Mouse (Mus musculus): Measurements from ENCODE around the gene Acaa1b. TPM values are rescaled to one million over a fixed set of nuclear protein-coding genes. Genes with fewer than 3 reads are reported as not detected.
A peak's percentile ranks its signal among the peaks of the same experiment; 100 is the strongest.

The Acaa1b gene
- polyA plus RNA-seq, 1 experiment, result 0.80 TPM

DNA sequence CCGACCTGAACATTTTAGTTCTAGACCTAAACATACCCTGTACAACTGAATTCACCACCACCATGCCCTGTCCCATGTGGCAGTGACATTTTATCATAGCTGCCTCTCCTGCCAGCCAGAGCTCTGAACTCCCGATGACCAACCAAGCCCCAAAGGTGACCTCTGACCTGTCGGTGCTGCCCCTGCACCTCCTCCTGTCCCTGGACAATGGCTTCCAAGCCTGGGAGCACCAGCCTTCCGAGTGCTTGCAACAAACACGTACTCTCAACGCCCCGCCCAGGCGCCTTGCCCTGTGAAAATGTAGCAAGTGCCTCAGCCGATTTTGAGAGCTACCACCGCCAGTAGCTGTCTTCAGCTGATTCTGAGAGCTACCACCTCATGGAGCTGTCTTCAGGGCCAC lies 11.8 kb downstream of the Acaa1b start:
- DNase-seq (ENCODE audit: extremely low spot score in 1 of 2, low spot score in 1 of 2), result no peak

DNA sequence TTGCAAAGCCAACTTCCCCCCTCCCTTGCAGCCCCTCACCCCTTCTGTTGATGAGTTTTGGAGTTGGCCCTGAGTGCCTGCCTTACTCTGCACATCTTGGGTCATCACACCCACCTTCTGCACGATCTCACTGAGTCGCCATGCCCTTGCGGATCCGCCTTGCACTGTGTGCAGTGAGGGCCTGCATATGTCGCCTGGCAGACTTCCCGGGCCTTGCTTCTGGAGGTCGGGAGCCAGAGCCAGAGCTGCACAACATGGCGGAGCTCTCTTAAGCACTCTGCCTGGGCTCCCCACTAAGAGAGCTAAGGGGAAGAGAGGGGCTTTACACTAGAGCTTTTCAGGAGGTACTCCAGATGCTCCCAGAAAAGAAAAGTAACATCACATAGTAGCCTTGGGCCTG lies 12.2 kb downstream of the Acaa1b start:
- no peak for DNase-seq (ENCODE audit: extremely low spot score in 1 of 2, low spot score in 1 of 2)

DNA sequence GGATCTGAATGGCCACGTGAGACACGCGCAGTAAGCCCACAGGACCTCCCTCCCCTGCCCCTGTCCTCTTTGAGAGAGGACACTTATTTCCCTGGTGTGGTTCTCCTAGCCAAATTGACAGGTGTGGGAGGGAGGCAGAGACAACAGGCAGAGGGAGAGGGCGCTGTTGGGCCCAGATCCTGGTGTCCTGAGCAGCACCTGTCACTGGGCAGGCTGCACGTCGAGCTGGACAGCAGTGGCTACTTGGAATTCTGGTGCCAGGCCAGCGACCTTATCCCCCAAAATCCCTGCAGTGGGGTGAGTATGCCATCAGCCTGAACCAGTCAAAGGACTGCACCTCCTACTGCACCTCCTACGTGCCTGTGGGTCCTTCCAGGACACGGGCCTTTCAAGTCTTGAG lies 13.5 kb downstream of the Acaa1b start:
- DNase-seq (ENCODE audit: extremely low spot score in 1 of 2, low spot score in 1 of 2), result no peak

DNA sequence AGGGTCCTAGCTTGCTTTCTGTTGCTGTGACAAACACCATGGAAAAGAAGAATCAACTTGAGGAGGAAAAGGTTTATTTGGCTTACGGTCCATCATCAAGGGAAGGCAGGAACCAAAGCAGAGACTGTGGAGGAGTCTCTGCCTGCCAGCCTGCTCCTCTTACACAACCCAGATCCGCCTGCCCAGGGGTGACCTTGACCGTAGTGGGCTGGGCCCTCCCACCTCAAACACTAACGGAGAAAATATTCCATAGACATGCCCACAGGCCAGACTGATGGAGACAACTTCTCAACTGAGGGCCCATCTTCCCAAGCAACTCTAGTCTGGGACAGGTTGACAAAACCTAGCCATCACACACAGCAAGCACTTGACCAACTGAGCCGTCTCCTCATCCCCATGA lies 14.8 kb downstream of the Acaa1b start:
- DNase-seq (ENCODE audit: extremely low spot score in 1 of 2, low spot score in 1 of 2), result no peak

DNA sequence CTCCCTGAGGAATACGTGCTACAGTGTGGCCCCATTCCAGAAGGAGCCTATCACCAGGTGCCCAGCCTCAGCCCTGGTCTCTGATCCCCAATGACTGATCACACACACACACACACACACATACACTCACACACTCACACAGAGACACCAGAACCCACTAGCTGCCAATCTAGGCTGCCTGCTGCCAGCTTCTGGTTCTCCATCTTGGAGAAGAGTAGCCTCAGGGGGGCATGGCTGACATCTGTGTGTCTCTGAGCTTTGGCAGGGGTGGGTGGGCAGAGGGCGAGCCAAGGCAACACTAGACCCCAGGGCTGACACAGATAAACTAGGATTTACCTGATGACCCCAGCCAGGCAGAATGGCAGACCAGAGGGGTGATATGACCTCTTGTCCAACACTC lies 18.1 kb downstream of the Acaa1b start:
- DNase-seq (ENCODE audit: extremely low spot score in 1 of 2, low spot score in 1 of 2), result no peak

DNA sequence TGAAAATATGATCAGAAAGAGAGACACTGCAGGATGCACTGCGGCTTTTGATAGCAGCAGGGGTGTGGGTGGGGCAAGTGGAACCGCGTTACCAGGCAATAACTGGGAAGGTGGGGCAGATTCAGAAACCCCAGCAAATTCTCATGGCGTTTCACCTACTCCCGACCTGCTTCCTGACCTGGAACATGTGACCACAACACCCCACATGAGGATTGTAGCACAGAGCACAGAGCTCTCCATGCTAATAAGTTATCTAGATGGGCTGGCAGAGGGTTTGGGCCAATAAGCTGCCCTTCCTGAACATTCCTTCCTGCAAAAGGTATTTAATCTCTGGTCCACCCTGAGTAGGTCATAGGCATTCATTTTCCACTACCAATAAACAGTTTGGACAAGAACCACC lies 26.2 kb downstream of the Acaa1b start:
- no peak for DNase-seq (ENCODE audit: extremely low spot score in 1 of 2, low spot score in 1 of 2)

DNA sequence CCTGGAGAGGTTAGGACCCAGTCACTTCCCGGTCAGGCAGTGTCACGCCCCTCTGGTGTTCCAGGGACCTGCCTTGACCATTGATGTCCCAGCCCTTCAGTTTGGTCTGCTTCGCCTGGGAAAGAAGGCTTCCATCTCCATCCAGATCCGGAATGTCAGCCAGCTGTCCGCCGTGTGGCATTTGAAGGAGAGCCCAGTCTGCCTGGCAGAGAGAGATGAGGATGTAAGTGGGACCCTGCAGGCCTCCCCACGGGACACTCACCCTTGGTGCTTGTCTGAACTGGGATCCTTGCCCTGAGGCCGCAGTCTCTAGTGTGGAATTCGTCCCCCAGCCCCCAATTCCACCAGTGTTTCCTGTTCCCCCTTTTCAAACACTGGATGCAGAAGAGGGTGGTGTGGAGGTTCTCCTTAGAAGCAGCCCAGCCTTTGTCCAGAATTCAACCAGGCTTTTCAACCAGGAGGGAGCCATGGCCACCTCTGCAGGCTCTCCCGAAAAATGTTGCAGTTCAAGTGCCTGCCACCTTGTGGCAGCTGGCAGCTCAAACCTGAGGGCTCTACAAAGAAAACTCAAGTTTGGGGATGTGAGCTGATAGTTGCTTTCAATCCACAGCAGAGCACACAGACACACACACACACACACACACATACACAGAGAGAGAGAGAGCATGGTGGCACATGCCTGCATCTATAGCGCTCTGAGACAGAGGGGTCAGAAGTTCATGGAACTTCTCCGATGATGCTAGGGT lies 28.3 kb downstream of the Acaa1b start:
- DNase-seq (ENCODE audit: extremely low spot score in 1 of 2, low spot score in 1 of 2), result no peak

DNA sequence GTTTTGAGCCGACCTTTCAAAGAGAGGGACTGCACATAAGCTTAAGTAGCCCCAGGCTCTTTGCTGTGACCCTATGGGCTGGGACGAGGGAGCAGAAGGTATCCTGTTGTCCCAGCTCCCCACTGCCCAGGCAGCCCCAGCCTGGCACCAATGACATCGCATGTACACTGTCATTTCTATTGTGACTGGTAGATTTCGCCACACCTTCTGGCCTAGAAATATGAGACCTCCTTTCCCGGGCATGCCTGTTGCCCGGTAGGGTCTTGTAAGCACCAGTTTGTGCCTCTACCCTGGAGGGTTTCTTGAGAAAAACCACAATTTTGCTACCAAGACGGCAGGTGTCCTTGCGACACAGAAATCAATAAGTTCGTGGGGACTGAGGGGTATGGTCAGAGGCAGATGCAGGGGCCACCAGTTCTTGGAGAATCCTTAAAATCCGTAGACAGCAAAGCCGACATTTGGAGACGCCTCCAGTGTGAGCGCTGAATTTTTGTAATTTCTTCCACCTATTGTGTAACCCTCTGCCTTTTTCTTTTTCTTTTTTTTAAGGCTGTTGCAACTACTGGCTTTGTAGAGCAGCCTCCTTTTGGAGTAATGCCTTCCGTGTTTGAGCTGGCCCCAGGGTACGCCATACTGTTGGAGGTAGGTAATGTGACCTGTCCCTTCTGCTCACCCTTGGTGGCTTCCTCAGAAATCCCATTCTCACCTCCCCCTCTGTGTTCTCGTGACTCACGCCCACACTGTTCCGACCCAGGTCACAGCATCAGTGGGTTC lies 34.1 kb downstream of the Acaa1b start:
- DNase-seq (ENCODE audit: extremely low spot score in 1 of 2, low spot score in 1 of 2), result no peak

DNA sequence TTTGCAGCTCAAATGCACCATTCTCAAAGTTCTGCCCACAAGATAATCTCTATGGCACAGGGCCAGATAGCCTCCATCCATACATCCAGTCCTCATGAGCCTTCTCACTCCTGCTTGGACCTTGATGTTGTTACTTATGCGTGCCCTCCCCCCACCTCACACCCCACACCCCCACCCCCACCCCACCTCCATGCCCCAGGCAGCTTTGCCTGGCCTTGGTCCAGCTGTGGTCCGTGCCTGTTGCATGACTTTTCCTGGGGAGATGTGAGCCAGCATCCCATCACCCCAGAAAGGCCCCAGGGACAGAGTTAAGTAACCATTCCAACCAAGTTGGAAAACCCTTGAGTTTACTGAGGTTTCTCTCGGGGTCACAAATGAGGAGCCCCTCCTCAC lies 36.7 kb downstream of the Acaa1b start:
- no peak for DNase-seq (ENCODE audit: extremely low spot score in 1 of 2, low spot score in 1 of 2)

DNA sequence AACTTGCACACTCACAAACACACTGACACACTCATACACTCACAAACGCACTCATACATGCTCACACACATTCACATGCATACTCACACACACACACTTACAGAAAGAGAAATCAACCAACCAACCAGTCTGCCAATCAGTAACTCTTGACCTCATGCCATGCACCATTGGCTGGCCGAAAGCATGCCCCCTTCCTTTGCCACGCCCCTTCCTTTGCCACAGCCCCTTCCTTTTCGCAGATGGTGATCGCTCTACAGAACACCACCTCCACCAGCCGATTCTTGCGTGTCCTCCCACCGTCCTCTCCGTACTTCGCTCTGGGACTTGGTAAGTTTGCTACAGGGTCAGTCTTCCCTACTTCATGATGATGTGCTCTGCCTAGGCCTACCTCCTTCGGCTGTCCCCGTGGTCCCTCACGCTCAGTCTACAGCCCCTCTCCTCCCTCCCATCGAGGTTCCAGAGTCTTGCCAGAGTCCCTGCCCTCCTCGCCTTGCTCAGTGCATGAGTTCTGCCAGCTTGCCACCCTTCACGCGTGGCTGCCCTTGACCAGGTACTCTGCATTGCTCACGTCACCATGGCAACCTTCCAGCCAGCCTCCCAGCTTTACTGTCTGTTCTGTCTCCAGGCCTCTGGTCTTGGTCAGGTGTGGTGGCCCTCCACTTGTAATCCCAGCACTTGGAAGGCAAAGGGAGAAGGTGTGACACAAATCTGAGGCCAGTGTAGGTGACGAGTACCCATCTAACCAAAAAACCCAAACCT lies 37.3 kb downstream of the Acaa1b start:
- no peak for DNase-seq (ENCODE audit: extremely low spot score in 1 of 2, low spot score in 1 of 2)

DNA sequence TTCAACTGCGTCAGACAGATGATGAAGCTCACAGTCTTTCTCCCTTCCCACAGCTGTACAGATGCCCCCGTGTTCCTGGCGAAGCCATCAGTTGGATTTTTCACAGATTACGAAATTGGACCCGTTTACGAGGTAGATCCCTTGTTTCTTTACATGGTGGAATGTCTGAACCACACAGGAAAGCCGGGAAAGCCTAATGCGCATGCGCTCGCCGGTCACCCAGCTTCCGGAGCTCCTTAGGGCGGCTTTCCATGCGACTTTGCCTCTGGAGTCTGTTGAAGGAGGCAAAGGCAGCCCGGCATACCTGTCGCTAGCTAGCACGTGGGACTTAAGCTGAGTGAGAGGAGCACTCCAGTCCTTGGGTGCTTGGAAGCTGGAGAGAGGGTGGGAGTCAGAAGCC lies 42.0 kb downstream of the Acaa1b start:
- DNase-seq (ENCODE audit: extremely low spot score in 1 of 2, low spot score in 1 of 2), result no peak

DNA sequence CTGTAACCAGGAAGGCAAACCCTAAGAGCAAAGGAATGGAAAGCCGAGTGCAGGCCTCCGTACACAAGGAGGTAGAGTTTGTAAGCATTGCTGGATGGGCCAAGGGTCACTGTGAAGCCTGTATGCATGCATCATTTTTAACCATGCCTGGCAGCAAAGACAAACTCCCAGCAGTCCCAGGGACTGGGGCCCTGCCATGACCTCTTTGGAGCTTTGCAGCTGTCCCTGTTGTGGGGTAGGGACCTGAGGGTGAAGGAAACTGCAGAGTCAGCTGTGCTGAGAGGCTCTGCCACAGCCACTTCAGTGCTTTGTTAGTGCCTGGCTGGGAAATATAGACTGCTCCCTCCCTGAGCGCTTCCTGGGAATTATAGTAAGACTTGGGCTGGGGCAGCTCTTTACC lies 46.3 kb downstream of the Acaa1b start:
- DNase-seq (ENCODE audit: extremely low spot score in 1 of 2, low spot score in 1 of 2), result no peak

DNA sequence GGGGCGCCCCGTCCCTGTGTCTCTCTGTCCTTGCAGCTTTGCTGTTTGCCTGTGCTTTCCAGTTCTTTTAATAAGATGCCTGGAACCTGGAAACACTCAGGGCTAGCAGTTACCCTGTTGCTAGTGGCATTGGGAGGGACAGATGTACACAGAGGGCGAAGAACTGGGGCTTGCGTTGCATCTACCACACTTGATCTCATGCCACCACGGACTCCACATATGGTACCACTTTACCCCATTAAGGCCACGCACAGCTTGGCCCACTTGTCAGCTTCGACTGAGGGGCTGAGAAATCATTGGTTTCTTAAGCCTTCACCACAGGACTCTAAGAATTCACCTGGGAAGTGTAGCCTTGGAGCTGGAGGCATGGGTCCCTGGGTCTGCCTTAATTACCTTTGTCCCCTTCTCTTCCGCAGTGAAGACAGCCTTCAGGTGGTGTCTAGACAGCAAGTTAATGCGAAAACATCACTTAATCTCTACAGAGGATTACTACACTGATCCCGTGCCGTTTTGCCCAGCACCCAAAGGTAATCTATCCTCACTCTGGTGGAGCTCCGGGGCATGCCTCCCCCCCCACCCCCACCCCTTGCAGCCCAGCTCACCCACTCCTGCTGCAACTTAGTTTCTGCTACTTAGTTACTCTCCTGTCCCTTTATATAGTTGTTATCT lies 47.1 kb downstream of the Acaa1b start:
- no peak for DNase-seq (ENCODE audit: extremely low spot score in 1 of 2, low spot score in 1 of 2)

DNA sequence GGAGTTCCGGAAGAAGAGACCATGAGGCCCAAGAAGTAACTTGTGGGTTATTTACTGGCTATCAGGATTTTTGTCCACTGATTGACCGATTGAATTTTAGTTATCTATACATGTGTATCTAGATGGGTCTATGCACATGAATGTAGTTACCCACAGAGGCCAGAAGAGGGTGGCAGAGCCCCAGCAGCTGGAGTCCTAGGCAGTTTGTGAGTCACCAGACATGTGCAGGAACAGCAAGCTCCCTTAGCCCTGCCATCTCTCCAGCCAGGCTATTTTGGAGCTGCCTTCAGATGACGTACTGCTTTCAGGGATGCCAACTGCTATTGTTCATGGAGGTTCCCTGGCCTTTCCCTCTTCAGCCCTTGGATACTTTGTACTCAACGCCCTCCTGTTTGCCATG lies 49.3 kb downstream of the Acaa1b start:
- no peak for DNase-seq (ENCODE audit: extremely low spot score in 1 of 2, low spot score in 1 of 2)

DNA sequence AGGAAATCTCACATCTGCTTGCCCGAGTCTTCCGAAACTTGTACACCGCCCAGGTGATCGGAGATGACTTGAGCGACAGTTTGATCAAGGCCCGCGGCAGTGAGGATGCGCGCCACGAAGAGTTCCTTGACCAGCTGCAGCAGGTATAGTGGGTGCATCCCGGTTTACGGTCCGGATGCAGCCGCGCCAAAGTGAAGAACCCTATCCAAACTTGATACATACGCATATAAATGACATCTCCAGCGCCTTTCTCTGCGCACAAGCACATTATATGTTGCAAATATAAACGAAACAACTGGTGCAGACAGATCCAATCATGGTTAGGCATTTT lies 54.1 kb downstream of the Acaa1b start:
- no peak for DNase-seq (ENCODE audit: extremely low spot score in 1 of 2, low spot score in 1 of 2)

DNA sequence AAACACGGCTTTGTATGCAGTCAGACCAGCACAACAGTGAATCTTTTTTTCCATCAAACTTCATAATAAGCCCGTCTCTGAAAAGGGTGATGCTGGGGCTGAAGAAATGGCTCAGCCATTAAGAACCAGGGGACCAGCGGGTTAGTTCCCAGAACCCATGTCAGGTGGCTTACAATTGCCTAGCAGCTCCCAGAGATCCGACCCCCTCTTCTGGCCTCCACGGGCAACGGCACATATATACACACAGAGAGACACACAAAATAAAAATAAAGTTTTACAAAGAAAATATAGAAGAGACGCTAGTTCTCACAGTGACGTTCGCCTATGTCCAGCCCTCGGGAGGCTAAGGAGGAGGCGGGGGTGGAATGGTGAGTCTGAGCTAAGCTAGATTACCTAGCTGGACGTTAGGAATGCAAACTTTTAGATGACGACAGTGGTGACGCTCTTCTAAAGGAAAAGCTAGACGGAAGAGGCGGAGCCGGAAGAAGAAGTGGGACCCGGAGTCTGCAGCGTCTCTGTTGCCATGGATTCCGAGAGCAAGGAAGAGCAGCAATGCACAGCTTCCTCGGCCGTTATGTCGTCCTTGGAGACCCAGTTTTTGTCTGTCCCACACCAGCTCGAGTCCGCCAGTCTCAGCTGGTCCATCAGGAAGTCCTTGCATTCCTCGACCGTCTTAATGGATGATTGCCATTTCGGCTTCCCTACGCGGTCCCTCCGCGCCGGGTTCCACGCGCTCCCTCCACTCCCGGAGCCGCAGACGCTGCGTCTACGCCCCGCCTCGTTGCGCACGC lies 54.7 kb downstream of the Acaa1b start, which contains the start of gene Dlec1:
TSS of gene Dlec1 (plus strand) at position 487 of the 791 bp plus-strand sequence.
- DNase-seq (ENCODE audit: extremely low spot score in 1 of 2, low spot score in 1 of 2), result peak; percentile 71 to 83

DNA sequence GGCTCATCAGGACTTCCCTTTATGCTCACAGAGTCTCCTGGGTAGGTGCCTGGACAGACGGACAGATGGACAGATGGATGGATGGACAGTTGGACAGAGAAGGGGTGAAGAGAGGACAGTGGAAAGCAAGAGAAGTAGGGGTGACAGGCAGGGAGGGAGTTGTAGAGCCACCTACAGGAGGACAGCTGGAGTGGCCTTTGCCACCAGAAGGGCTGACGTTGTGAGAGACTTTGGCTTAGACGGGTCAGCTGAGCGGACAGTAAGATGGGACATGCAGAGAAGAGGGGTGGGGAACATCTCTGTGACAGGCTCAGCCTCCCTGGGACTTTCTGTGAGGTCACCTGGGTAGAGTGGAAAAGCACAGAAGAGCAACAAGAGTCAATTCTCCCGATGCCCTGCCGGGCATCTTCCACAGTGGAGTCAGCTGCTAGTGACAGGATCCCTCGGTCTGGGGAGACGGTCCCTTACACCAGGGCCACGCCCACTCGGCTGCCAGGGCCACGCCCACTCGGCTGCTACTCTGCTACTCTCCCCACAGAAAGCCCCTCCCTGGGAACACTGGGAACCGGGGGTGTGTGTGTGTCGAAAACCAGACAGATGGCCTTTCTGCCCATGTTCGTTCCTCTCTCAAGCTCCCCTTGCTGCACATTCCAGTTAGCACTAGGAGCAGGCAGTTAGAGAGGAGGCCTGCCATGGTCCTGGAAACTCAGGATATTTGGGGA lies 56.6 kb downstream of the Acaa1b start:
- peak in 1 of 2 experiments; percentile 56 for DNase-seq (ENCODE audit: extremely low spot score in 1 of 2, low spot score in 1 of 2)
